Mouse (Mus musculus) liver, postnatal 0 days (tissue): ENCODE data around the gene Edaradd.

Source experiments
- CTCF ChIP-seq: sonication (generic); IDR thresholded peaks from 2 replicates; pipeline ENCODE4 v1.5.1; 2016; ENCODE audit warnings: antibody characterized with exemption, low read depth
- EP300 ChIP-seq: IDR thresholded peaks from 2 replicates; pipeline ENCODE4 v1.6.1; 2016; ENCODE audit warnings: antibody characterized with exemption, low read depth, mild to moderate bottlenecking

GRCm38 (mm10) chr13:12433843-12434242, 86.4 kb downstream of the Edaradd start:
- no peak for TF ChIP-seq CTCF
- TF ChIP-seq EP300, result 0 out of 2 replicates have a peak, but pooled peaks have one; percentile 25
